Mouse (Mus musculus) right cerebral cortex, postnatal 36 days (tissue): Measurements from ENCODE around the gene Usp5.

Source experiments
- DNase-seq, 2 experiments: peaks; one replicate each; pipeline ENCODE4 v3.0.0; 2022; ENCODE audit warnings: low spot score in 2 of 2, mixed read lengths in 1 of 2

Gene Usp5

DNA sequence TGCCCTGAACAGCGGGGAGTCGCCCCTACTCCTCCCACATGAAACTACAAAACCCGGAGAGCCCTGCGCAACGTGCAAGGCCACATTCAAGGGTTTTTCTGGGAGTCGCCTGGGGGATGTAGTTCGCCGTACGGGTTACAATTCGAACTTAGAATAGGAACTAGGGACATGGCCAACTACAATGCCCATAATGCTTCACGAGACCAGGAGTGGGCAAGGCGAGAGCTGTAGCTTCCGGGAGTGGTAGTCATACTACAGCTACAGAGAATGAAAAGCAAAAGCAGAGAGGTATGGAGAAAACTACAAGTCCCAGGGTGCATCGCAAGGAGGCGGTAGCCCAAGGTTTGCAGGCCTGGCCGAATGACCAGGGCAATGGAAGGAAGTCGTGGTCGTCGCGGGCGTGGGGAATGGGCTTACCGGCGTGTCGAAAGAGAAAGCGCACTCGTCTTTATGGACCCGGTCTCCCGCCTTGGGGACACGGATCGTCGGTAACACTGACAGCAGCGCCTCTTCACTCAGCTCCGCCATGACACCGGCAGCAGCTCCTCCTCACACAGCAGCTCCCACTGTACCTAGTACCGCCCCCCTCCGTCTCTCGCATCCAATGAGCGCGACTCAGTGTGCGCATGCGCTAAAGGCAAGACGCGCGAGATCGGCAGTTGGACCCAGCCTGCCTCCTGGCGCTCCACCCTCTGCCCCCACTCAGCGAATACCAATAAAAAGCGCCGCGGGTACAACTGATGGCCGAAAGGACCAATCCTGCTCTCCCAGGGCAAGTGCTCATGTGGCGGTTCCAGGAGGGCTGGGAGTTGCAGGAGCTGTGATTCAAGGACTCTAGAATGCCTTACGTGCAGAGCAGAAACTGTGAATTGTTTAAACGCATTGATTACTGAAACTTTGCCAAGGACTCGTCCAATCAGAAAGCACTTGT lies at the start of gene Usp5, which contains the start of gene Cdca3:
TSS of gene Usp5 (minus strand) at position 617 of the 931 bp plus-strand sequence.
TSS of gene Cdca3 (plus strand) at position 680 of the 931 bp plus-strand sequence.
- DNase-seq, result peak; percentile 99

GRCm38 (mm10) chr6:124874348-124874747 lies 45.1 kb upstream of the Usp5 start:
- DNase-seq, result no peak

GRCm38 (mm10) chr6:124866560-124866959 lies 37.3 kb upstream of the Usp5 start:
- no peak for DNase-seq

- DNase-seq, result no peak
These were observed 36.6 kb upstream of the Usp5 start for GRCm38 (mm10) chr6:124865766-124866362.

GRCm38 (mm10) chr6:124863658-124864298 lies 34.5 kb upstream of the Usp5 start, which contains the start of gene Gpr162:
Gpr162 (minus strand) TSS chr6:124863983.
- DNase-seq, result peak; percentile 64 to 66

DNA sequence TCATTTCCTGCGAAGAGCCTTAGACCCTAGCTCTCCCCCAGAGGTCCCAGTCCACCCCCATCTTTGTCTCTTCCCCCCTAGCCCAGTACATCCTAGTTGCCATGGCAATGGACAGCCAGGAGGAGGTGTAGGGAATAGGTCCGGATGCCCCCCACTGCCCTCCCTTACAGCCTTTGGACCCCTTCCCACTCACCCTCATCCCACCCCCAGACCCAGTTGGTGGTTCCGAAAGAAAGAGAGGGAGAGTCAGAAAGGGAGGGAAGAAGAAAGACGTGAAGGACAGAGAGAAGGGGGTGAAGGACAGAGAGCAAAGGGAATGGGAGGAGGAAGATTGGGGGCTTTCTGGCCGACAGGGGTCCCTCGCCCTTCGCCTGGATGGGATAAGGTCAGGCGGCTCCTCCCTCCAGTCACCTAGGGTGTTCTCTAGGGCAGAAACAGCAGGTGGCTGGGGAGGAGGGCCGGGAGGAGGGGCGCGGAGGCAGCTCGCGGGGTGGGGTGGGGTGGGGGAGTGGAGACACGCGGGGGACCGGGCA lies 33.9 kb upstream of the Usp5 start:
- no peak for DNase-seq

- DNase-seq, result peak in 1 of 2 experiments; percentile 23
These were observed 33.3 kb upstream of the Usp5 start for GRCm38 (mm10) chr6:124862406-124863124.

DNA sequence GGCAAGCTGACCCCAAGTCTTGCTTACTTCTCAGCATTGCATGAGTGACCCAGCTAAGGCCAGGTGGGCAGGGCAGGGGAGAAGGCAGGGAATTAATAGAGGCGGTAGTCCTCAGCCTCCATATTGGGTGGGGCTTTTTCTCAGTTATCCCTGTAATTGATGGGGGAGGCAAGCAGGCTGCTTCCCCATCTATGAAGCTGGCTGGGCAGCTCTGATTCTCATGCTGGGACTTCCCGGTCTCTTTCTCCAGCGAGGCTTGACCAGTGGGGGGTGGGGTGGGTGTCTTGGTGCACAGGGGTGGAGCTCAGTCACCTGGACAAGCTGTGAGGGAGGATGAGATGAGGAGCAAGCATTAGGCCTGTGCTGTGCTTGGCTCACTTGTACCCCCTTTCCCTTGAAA lies 32.5 kb upstream of the Usp5 start:
- no peak for DNase-seq

- no peak for DNase-seq
These were observed 32.0 kb upstream of the Usp5 start for GRCm38 (mm10) chr6:124861266-124861665.

- no peak for DNase-seq
These were observed 31.2 kb upstream of the Usp5 start for GRCm38 (mm10) chr6:124860511-124860910.

DNA sequence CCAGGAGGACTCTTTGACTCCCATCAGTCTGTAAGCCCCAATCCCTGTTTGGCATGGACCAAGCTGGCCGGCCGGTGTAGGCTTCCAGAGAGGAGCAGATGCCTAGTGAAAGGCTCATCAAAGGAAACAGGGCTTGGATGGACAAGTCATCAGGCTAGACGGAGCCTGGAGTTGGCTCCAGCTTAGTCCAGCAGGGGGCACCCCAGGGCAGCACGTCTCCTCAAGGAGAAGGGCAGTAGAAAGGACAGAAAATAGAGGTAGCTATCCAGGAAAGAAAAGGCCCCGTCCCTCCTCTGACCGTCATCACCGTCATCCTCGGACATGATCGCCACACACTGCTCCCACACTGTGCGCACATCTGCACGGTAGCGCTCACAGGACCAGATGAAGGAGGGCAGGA lies 30.4 kb upstream of the Usp5 start:
- peak; percentile 75 to 79 for DNase-seq

DNA sequence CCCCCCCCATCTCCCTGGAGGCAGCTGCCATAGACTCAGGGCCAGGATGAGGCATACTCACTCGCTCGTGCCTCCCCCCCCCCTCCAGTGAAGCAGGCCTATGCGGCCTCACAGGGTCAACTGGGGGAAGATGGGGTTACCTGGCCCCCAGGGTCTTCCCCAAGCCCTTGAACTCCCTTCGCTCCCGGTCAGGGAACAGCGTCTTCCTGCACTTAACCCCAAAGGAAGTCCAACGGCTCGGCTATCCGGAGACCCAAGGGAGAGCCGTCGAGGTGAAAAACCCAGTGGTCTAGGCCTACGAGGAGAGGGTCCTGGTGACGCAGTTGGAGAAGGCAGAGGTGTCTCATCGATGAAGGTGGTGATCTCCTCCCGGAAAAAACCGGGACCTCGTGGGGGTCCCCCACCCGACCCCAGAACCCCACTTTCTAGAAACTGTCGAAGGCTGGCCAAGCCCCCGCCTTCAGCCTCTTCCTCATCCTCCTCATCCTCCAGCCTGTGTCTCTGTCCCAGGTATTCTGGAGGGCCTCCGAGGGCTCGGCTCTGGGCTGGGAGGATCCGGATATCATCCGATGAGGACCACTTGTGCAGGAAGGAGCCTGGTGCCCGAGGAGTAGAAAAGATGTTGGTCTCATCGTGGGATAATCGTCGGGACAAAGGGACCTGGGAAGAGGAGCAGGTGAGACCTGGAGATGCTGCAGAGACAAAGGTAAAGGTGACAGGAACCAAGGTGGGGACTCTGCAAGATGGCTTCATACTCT lies 29.5 kb upstream of the Usp5 start:
- DNase-seq, result no peak

- DNase-seq, result no peak
These were observed 28.7 kb upstream of the Usp5 start for GRCm38 (mm10) chr6:124857840-124858530.

GRCm38 (mm10) chr6:124856916-124857839 lies 27.9 kb upstream of the Usp5 start, which contains the start of gene P3h3:
P3h3 (minus strand) TSS chr6:124857752.
- DNase-seq, result peak; percentile 74 to 78

- peak in 1 of 2 experiments; percentile 55 for DNase-seq
These were observed 27.0 kb upstream of the Usp5 start for GRCm38 (mm10) chr6:124856321-124856720.

DNA sequence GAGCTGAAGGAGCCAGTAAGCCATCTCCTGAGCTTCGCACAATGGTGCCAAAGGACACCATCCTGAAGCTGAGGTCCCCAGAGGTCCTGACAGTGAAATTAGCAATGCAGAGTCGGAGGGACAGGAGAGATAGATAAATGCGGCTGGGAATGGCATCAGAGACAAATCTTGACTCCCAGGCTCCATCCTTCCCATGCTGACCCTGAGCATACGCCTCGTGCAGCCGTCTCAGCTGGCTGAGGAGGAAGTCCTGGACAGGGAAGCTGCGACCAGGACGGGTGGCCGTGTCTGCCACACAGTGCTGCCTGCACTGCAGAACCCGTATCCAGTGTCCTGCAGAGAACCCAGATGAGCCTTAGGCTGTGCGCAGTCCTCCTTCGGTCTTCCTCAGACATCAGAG lies 25.4 kb upstream of the Usp5 start:
- no peak for DNase-seq

- no peak for DNase-seq
These were observed 21.3 kb upstream of the Usp5 start for GRCm38 (mm10) chr6:124850535-124850934.

DNA sequence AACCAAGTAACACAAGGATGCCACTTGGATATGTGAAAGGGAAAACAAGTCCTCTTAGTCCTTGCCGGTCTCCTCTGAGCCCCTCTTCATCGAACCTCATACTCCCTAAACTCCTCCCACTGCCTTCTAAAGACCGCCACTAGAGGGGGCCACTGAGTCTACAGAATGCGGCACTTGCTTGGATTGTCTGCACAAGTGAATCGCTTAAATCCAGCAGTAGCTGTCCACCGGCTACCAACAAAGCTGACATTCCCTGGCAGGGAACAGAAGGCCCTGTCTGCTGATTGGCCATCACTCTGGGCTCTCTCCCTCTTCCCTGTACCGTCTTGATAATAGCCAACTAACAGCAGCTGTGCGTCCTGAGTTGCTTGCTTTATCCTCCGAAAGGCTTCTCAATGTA lies 18.0 kb upstream of the Usp5 start:
- DNase-seq, result peak; percentile 84 to 86
